Mouse (Mus musculus) hindbrain, embryonic 10.5 days (tissue): ENCODE measurements around the gene Gns. TPM values are rescaled to one million over a fixed set of nuclear protein-coding genes. Genes with fewer than 3 reads are reported as not detected.

Experiments
- DNase-seq: peaks from one replicate; pipeline ENCODE4 v3.0.0-alpha.2; 2017; ENCODE audit warnings: low spot score
- H3K27ac ChIP-seq: fragments of 300-500 bp; sonication (generic); 2 replicates; pipeline ENCODE4 v1.5.1; 2016; ENCODE audit warnings: mild to moderate bottlenecking, moderate library complexity
- H3K27me3 ChIP-seq: fragments of 300-500 bp; sonication (generic); 2 replicates; pipeline ENCODE4 v1.6.1; 2016; ENCODE audit warnings: mild to moderate bottlenecking; ENCODE audit not compliant: poor library complexity, insufficient read depth, severe bottlenecking
- H3K36me3 ChIP-seq: fragments of 300-500 bp; sonication (generic); 2 replicates; pipeline ENCODE4 v1.6.1; 2016; ENCODE audit warnings: mild to moderate bottlenecking, moderate library complexity
- H3K4me1 ChIP-seq: fragments of 300-500 bp; sonication (generic); replicated peaks from 2 replicates; pipeline ENCODE4 v1.6.1; 2016; ENCODE audit warnings: mild to moderate bottlenecking
- H3K4me3 ChIP-seq: fragments of 300-500 bp; sonication (generic); 2 replicates; pipeline ENCODE4 v1.5.1; 2016; ENCODE audit warnings: mild to moderate bottlenecking, moderate library complexity
- H3K9me3 ChIP-seq: fragments of 300-500 bp; sonication (generic); 2 replicates; pipeline ENCODE4 v1.6.1; 2016; ENCODE audit warnings: mild to moderate bottlenecking, moderate library complexity
- WGBS: fragments of 180-500 bp; shearing (Covaris S2); methylation state at CpG from one replicate; pipeline ENCODE4 v1.1.7; 2016; 5-methylcytosine and 5-hydroxymethylcytosine counted together
- polyA plus RNA-seq: library from polyadenylated mRNA; unstranded; fragments of >200 nt; fragmentation: Nextera tagmentation; extraction: Ambion mirVana; gene quantifications from 2 replicates; pipeline ENCODE4 v1.2.1, GENCODE M21; 2016

The Gns gene
- polyA plus RNA-seq, 1 experiment from 2014 or later: 39.9 TPM

GRCm38 (mm10) chr10:121439310-121439731 is 74.4 kb downstream of the Gns start:
- peaks cover 42% of the 10 kb centered on the region for H3K4me1 ChIP-seq
- H3K27ac ChIP-seq: no peak overlapping the region
- DNase-seq: no peak
- H3K36me3 ChIP-seq: no peaks in the 10 kb centered on the region
- WGBS: 90% methylated on average over 12 of the region's 12 CpGs
- H3K27me3 ChIP-seq: no peaks in the 10 kb centered on the region
- H3K9me3 ChIP-seq: no peaks in the 10 kb centered on the region
- H3K4me3 ChIP-seq: no peak overlapping the region

GRCm38 (mm10) chr10:121443791-121444190 is 78.9 kb downstream of the Gns start:
- Histone ChIP-seq H3K27ac (no peak overlapping the region), H3K36me3 (no peaks in the 10 kb centered on the region), H3K27me3 (no peaks in the 10 kb centered on the region), H3K4me1 (peaks cover 24% of the 10 kb centered on the region), H3K4me3 (no peak overlapping the region), H3K9me3 (no peaks in the 10 kb centered on the region)
- 88% methylated on average over 9 of the region's 9 CpGs for WGBS
- DNase-seq: no peak

GRCm38 (mm10) chr10:121444198-121444597 is 79.3 kb downstream of the Gns start:
- Histone ChIP-seq H3K9me3 (no peaks in the 10 kb centered on the region), H3K4me1 (peaks cover 24% of the 10 kb centered on the region), H3K27me3 (no peaks in the 10 kb centered on the region), H3K27ac (no peak overlapping the region), H3K36me3 (no peaks in the 10 kb centered on the region), H3K4me3 (no peak overlapping the region)
- DNase-seq: no peak
- WGBS: 94% methylated on average over 7 of the region's 7 CpGs

- no peak for DNase-seq
- WGBS: 90% methylated on average over 8 of the region's 8 CpGs
- H3K4me1 ChIP-seq: peaks cover 15% of the 10 kb centered on the region
- no peak overlapping the region for H3K27ac ChIP-seq
- no peaks in the 10 kb centered on the region for H3K36me3 ChIP-seq
- no peaks in the 10 kb centered on the region for H3K27me3 ChIP-seq
- H3K9me3 ChIP-seq: no peaks in the 10 kb centered on the region
- no peak overlapping the region for H3K4me3 ChIP-seq
These were observed 80.9 kb downstream of the Gns start for GRCm38 (mm10) chr10:121445808-121446207.

Other genes with a start within 250 kb of the Gns start
- 3.1 and 4.1 TPM in 2 replicates for gene Tbc1d30, start 13.8 kb upstream of the Gns start, polyA plus RNA-seq
- 8.0 and 11.4 TPM in 2 replicates for gene Rassf3, start 111.3 kb downstream of the Gns start, polyA plus RNA-seq
- 29.7 and 30.6 TPM in 2 replicates for gene Tbk1, start 221.7 kb downstream of the Gns start, polyA plus RNA-seq